Mouse (Mus musculus): ENCODE measurements at regions not wholly inside any gene's neighbourhood (a gene's known extent, or its start where the extent isn't known, plus 50 kb on each side); places are given as distances from the start of the nearest gene placed in this dataset.

DNA sequence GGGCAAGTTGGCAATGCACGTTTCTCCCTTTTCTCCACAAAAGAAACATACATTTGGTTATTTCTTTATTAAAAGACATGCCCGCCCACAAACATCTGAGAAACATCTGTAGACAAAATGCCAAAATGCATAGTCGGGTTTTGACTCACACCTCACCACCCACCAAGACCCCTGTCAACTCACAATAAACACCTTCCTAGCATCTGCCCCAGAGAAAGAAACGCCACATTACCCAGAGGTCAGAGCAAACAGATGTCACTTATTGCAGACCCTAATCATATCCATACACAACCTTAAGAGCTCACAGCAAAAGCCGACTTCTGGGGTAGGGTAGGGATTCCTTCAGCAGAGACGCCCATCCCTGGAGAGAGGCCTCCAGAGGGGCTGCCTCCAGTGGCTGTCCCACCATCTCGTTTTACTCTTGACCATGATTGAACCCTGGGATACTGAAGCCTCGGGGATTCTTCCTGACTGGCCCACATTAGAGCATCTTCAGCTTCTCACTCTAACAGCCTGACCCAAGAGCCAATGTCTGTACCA, 93.7 kb upstream of the Tbx18 start:
- TF ChIP-seq MAX (IDR thresholded peaks at IDR 0.05) = no peak
- TF ChIP-seq CTCF (IDR thresholded peaks at IDR 0.05; ENCODE audit: control insufficient read depth, insufficient read depth, insufficient read length) = no peak

Data from C2C12 (cell line).